Comparison of ENCODE assay signal across 7 mouse cellular contexts in genomic region chr12:91591191-91591590, GRCm38 (mm10). TPM values are rescaled to one million over a fixed set of nuclear protein-coding genes. Genes with fewer than 3 reads are reported as not detected.
DNase-seq lines count a peak whose midpoint lies in the region; ATAC-seq and TF ChIP-seq lines count a peak whose summit lies in the region.

No protein-coding gene starts in this region.

- H3K9ac ChIP-seq in lung, embryonic 16.5 days (ENCODE audit: low read length) = peak overlapping the region; percentile 87
- peak overlapping the region; percentile 74; the same call in 1 of the 2 replicates for H3K9ac ChIP-seq in forebrain, embryonic 12.5 days
- H3K9ac ChIP-seq in limb, embryonic 12.5 days (replicated peaks) = 0 out of 2 replicates have a peak overlapping the region, but pooled peaks have one; percentile 100

- no peaks in the 10 kb centered on the region for H3K9me3 ChIP-seq in lung, embryonic 16.5 days (ENCODE audit: control insufficient read depth, low read length)
- no peaks in the 10 kb centered on the region for H3K9me3 ChIP-seq in forebrain, embryonic 12.5 days
- H3K9me3 ChIP-seq in limb, embryonic 12.5 days = no peaks in the 10 kb centered on the region

- H3K36me3 ChIP-seq in lung, embryonic 16.5 days (ENCODE audit: control insufficient read depth, insufficient read depth, low read length) = no peaks in the 10 kb centered on the region
- H3K36me3 ChIP-seq in forebrain, embryonic 12.5 days (replicated peaks) = no peaks in the 10 kb centered on the region
- no peaks in the 10 kb centered on the region for H3K36me3 ChIP-seq in limb, embryonic 12.5 days
- no peaks in the 10 kb centered on the region for H3K36me3 ChIP-seq in small intestine, adult 2 months (ENCODE audit: control insufficient read depth, insufficient read depth, low read length)

- peaks cover 14% of the 10 kb centered on the region for H3K4me1 ChIP-seq in lung, embryonic 16.5 days (replicated peaks; ENCODE audit: control insufficient read depth, insufficient read depth, low read length)
- H3K4me1 ChIP-seq in forebrain, embryonic 12.5 days = peaks cover 16% of the 10 kb centered on the region
- peaks cover 16% of the 10 kb centered on the region for H3K4me1 ChIP-seq in limb, embryonic 12.5 days (replicated peaks)
- peaks cover 4% of the 10 kb centered on the region; the same call in 1 of the 2 replicates for H3K4me1 ChIP-seq in small intestine, adult 2 months (ENCODE audit: control insufficient read depth, insufficient read depth, insufficient read length, low read length)

- peak overlapping the region; percentile 98 for H3K27ac ChIP-seq in lung, embryonic 16.5 days (ENCODE audit: low read length)
- H3K27ac ChIP-seq in forebrain, embryonic 12.5 days = peak overlapping the region; percentile 100; the same call in 1 of the 2 replicates
- H3K27ac ChIP-seq in limb, embryonic 12.5 days = peak overlapping the region; percentile 100; the same call in 1 of the 2 replicates
- H3K27ac ChIP-seq in small intestine, adult 2 months (ENCODE audit: insufficient read depth, low read depth, low read length) = peak overlapping the region; percentile 100; the same call in 1 of the 2 replicates

- no peak for TF ChIP-seq POLR2A in small intestine, adult 2 months (IDR thresholded peaks at IDR 0.05; ENCODE audit: low read depth, low read length)

- no peak for ATAC-seq in lung, embryonic 16.5 days (ENCODE audit: low read depth)
- ATAC-seq in forebrain, embryonic 12.5 days (ENCODE audit: low FRiP score) = no peak
- no peak for ATAC-seq in limb, embryonic 12.5 days (ENCODE audit: insufficient number of reproducible peaks, insufficient read depth, low FRiP score, low TSS enrichment, low read depth)

- no peak for TF ChIP-seq CTCF in small intestine, adult 2 months (IDR thresholded peaks at IDR 0.05; ENCODE audit: extremely low read depth, insufficient read length, insufficient replicate concordance, low read depth, low read length)

- peak overlapping the region; percentile 83 for H3K4me2 ChIP-seq in lung, embryonic 16.5 days (ENCODE audit: low read depth, low read length)
- peak overlapping the region; percentile 66 for H3K4me2 ChIP-seq in forebrain, embryonic 12.5 days
- peak overlapping the region; percentile 59 for H3K4me2 ChIP-seq in limb, embryonic 12.5 days

- no peaks in the 10 kb centered on the region for H3K27me3 ChIP-seq in lung, embryonic 16.5 days (ENCODE audit: control insufficient read depth, insufficient read depth, low read depth, low read length)
- no peaks in the 10 kb centered on the region for H3K27me3 ChIP-seq in forebrain, embryonic 12.5 days
- no peaks in the 10 kb centered on the region for H3K27me3 ChIP-seq in limb, embryonic 12.5 days
- H3K27me3 ChIP-seq in small intestine, adult 2 months (ENCODE audit: control insufficient read depth, insufficient read depth, low read length) = no peaks in the 10 kb centered on the region

- DNase-seq in lung, postnatal 10 days = no peak
- no peak for DNase-seq in gastrocnemius, postnatal 10 days
- DNase-seq in adrenal gland, adult 18-20 months (ENCODE audit: low spot score in 2 of 2) = no peak

- H3K4me3 ChIP-seq in lung, embryonic 16.5 days (ENCODE audit: low read length) = peak overlapping the region; percentile 80
- H3K4me3 ChIP-seq in forebrain, embryonic 12.5 days (replicated peaks) = peak overlapping the region; percentile 95
- H3K4me3 ChIP-seq in limb, embryonic 12.5 days (replicated peaks) = peak overlapping the region; percentile 92
- no peak overlapping the region for H3K4me3 ChIP-seq in small intestine, adult 2 months (ENCODE audit: low read depth, low read length)

- WGBS in lung, embryonic 16.5 days = 83% methylated on average over 1 of the region's 1 CpGs
- WGBS in forebrain, embryonic 12.5 days = 55% methylated on average over 1 of the region's 1 CpGs
- WGBS in limb, embryonic 12.5 days = 93% methylated on average over 1 of the region's 1 CpGs
- 93% methylated on average over 1 of the region's 1 CpGs for WGBS in small intestine, adult 2 months

RNA-seq across cellular contexts. Expression of gene Gtf2a1, which starts 0.9 kb away (rescaled TPM):
- polyA plus RNA-seq in lung, embryonic 16.5 days (2015; fragmentation: Nextera tagmentation; extraction: Ambion mirVana) = 42.5 and 46.9 TPM in 2 replicates
- 63.6 and 69.4 TPM in 2 replicates for polyA plus RNA-seq in forebrain, embryonic 12.5 days (2016; fragmentation: Nextera tagmentation; extraction: Ambion mirVana)
- polyA plus RNA-seq in limb, embryonic 12.5 days (2016; fragmentation: Nextera tagmentation; extraction: Ambion mirVana) = 54.9 and 62.2 TPM in 2 replicates
- 4.1 and 8.7 TPM in 2 replicates for polyA plus RNA-seq in small intestine, adult 2 months (2012; rRNA removed)
- total RNA-seq in gastrocnemius, postnatal 10 days (2021) = 10 to 100 TPM; 23.5 to 26.4 TPM
- total RNA-seq in adrenal gland, adult 18-20 months (2021) = 10 to 100 TPM; 31.3 to 33.6 TPM
